Mouse (Mus musculus) C2C12 (cell line): ENCODE data around the gene Il9r.

Source experiments
- CTCF ChIP-seq: IDR thresholded peaks from one replicate; pipeline ENCODE4 v1.5.1; 2011; ENCODE audit not compliant: control insufficient read depth, insufficient read depth, insufficient read length
- MYOD1 ChIP-seq: IDR thresholded peaks from one replicate; pipeline ENCODE4 v1.6.1; 2011; ENCODE audit warnings: low read depth; ENCODE audit not compliant: control insufficient read depth, insufficient read length

DNA sequence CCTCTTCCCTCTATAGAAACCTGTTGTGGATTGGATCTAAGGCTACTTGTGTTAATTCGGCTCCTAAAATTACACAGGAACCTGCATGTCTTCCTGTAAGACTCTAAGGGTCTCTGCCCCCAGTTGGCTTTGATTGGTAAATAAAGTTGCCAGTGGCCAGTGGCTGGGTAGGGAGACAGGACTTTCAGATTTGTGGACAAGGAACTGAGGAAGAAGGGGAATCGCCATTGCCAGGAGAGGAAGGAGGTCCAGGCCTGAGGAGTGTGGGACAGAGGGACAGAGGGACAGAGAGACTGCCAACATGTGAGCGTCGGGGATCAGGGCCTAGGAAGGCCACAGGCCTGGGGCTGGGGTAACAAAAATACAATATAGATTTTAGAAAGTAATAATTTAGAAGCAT, 18.8 kb downstream of the Il9r start:
- no peak for TF ChIP-seq CTCF
- TF ChIP-seq MYOD1 = no peak
